Mouse (Mus musculus): ENCODE results near the gene Cda.

GRCm38 (mm10) chr4:138395971-138396645, 28.3 kb upstream of the Cda start, which contains the start of gene Fam43b:
- TF ChIP-seq CTCF (IDR thresholded peaks at IDR 0.05; ENCODE audit: control insufficient read depth, insufficient read depth, low read length) (no peak), POLR2A (IDR thresholded peaks at IDR 0.05; ENCODE audit: borderline replicate concordance, control insufficient read depth, low read depth, low read length) (no peak)
